Mouse (Mus musculus): Measurements from ENCODE around the gene Gpsm2.
"Not testable (repeated sequence)": the region's sequence is repeated elsewhere in the genome, so short reads cannot be mapped to it uniquely, and the experiment has no call there.

The Gpsm2 gene

GRCm38 (mm10) chr3:108726413-108726812 lies 4.3 kb upstream of the Gpsm2 start:
- no peak for DNase-seq

DNA sequence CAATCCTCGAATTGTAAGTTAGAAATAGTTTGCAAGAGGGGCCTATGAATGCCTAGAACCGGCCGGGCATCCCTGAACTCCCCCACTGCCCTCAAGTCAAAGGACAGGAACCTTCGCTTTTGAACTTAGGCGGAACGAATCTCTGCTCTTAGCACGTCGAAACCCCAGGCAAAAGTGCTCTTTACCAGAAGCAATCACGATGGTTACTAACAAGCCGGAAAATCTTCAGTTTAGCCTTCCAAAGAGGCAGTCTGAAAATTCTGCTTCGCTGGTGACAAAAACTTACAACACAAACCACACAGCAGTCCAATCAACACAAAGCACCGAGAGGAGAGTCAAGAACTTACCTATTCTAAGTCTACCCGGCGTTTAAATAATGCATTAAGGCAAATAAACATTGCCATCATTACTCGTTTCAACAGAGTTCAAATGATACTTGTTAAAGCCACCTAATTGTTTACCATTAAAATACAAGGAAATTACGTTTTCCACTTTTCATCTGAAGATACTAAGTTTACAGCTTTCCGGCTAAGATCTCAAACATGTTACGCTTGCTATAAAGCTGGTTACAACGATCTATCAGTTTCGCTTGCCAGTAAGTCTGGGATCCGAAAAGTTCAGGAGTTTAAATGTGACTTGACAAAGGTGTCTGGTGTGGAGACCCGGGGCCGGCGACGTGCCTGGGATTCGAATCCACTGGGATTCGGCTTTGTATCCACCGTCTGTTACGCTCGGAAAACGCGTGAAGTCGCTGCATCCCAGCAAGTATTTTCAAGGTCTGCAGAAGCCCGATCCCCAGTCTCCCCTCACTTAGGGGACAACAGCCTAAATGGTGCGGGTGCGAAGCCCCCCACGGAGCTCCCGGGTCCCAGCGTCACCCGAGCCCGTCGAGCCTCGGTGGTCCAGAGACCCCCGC lies 775 bp downstream of the Gpsm2 start:
- peak; percentile 23 to 30 for DNase-seq

- DNase-seq = no peak
These were observed 2.3 kb downstream of the Gpsm2 start for GRCm38 (mm10) chr3:108719761-108720160.

DNA sequence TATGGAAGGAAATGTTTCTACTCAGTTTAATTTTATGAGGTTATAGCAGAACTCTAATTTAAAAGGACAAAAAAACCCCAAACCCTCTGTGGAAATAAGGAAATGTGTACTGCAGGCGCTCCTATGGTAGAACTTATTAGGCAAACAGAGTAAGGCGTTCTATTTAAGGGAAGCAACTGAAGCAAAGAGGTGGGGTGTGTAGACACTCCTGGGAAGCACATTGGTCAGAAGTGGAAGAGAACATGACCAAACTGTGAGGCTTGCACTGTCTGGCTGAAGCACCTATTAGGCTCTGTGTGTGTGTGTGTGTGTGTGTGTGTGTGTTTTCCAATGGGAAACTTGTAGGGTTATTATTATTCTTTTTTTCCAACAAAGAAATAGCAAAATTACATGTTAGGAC lies 2.8 kb downstream of the Gpsm2 start:
- DNase-seq = no peak

- no peak for DNase-seq
These were observed 4.1 kb downstream of the Gpsm2 start for GRCm38 (mm10) chr3:108717896-108718502.

DNA sequence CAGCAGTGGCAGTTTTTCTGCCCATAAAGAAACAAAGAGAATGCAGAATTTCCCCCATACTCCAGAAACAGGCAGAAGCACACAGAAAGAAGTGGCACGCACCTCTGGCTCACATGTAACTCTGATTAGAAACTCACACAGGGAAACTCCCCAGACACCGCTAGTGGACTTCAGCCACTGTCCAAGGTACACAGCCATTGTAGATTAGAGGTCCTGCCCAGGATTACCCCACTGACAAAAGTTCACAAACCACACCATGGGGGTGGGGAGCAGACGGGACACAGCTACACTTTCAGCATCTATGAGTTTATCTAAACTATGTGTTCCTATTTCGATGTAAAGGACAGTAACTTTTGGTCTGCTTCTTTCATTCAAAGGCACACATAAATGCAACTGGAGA lies 7.3 kb downstream of the Gpsm2 start:
- DNase-seq = no peak

- no peak for DNase-seq
These were observed 8.9 kb downstream of the Gpsm2 start for GRCm38 (mm10) chr3:108713065-108713675.

- no peak for DNase-seq
These were observed 10.8 kb downstream of the Gpsm2 start for GRCm38 (mm10) chr3:108711296-108711695.

DNA sequence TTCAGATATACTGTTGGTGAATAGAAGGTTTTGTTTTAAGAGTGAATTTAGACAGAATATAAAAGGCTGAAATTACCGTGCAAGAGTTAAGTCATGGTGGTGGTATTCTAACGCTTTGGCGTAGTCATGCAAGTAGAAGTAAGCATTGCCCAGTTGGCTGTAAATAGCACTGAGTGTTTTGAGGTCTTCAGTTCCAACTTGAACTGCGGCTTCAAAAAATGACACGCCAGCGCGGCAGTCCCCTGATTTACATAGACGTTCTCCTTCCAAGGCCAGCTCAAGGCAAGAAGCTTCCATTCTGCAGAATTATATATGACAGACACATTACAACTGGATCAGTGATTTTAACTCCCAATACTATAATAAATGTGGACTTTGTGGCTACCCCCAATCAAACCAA lies 19.3 kb downstream of the Gpsm2 start:
- DNase-seq = no peak

GRCm38 (mm10) chr3:108701256-108701655 lies 20.9 kb downstream of the Gpsm2 start:
- DNase-seq = no peak

DNA sequence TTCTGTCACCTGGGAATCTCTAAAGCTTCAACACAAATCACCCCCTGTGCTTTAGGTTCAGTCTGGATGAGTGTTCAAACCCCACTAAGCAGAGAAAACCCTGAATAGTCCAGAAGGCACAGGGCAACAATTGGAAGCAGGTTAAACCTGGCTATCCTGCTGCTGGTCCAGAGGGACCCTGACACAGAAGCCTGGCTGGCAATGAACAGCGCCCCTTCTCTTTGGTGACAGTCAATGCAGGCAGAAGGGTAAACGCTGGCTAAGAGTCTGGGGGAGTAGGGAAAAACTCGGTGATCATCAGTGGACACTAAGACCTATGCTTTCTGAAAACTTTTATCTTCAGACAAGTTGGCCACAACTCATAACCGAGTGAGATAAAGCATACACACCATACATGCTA lies 22.3 kb downstream of the Gpsm2 start:
- no peak for DNase-seq

- DNase-seq = no peak
These were observed 23.4 kb downstream of the Gpsm2 start for GRCm38 (mm10) chr3:108698662-108699061.

DNA sequence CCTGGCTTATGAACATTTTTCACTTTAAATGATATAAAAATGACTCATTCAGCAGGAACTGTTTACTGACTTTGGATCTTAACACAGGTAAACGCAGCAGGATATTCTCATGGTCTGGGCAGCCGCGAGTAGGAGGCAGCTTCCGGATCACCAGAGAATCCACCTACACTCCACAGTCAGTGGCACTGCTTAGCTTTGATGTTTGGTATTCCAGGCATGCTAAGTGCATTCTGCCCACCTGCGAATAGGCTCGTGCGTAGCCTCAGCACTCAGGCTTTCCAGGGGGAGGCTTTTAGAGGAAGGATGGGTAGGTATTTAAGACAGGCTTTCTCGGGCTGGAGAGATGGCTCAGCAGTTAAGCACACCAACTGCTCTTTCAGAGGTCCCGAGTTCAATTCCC lies 27.8 kb downstream of the Gpsm2 start:
- DNase-seq = peak; percentile 39 to 44

GRCm38 (mm10) chr3:108689979-108690378 lies 32.1 kb downstream of the Gpsm2 start:
- no peak for DNase-seq

DNA sequence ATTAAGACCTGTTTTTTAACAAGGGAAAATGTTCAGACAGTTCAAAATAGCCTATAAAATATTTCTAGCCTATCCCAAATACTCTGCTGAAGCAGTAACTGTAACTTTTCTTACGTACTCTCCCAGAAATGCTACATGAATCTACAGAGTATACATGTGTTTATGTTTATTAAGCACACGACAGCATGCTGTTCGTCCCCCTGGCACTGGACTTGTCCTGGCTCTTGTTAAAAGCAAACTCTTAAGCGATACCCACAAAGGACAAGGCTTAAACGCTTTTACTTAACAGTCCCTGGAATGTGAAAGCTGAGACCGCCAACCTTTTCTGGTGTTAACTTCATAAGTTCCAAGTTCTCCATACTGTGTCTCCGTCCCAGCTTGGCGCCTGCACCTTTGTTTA lies 32.7 kb downstream of the Gpsm2 start:
- DNase-seq = peak in 1 of 2 experiments; percentile 5

DNA sequence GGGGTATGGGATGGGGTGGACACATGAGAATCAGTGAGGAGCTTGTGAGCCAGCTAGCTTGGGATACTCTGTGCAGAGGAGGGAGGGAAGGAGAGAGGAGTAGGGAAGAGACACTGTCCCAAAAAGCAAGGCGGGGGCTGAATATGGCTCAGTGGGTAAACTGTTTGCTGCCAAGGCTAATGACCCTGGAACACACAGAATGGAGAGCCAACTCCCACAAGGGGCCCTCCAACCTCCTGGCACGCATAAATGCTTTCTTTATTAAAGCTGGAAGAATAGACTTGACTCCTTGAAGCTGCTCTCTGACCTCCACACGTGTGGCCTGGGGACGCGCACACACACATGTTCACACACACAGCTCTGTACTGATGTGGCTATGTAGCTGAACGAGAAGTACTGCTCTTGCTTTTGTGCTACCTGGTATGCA lies 33.1 kb downstream of the Gpsm2 start:
- DNase-seq = peak in 1 of 2 experiments; percentile 2

DNA sequence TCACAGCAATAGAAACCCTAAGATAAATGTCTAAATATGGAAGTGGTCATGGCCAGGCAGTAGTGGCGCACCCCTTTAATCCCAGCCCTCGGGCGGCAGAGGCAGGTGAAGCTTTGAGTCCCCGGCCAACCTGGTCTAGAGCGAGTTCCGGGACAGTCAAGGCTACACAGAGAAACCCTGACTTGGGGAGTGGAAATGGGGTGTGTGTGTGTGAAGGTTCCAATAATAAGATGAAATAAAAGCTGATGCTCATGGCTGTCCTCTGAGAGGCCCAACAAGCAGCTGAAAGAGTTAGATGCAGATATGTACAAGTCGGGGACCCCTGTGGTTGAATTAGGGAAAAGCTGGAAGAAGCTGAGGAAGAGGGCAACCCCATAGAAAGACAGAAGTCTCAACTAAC lies 36.4 kb downstream of the Gpsm2 start:
- DNase-seq = no peak

- DNase-seq = not testable (repeated sequence)
These were observed 38.5 kb downstream of the Gpsm2 start for GRCm38 (mm10) chr3:108683597-108683996.

DNA sequence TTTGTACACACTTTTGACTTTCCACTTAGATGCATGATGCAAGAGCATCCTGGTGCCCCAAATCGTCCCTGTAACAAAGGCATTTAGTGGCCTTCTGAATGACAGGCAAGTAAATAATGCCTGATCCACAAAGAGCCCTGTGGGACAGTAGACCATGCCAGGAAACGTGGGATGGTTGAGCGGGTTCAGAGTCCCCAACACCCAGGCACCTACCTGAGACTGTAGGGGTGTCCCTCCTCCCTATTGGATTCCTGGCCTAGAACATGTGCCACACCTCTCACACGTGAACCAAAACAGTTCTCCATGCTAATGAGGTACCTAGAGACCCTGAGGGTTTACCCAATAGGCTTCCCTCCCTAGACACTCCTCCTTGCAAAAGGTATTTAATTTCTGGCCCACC lies 41.1 kb downstream of the Gpsm2 start:
- no peak for DNase-seq

DNA sequence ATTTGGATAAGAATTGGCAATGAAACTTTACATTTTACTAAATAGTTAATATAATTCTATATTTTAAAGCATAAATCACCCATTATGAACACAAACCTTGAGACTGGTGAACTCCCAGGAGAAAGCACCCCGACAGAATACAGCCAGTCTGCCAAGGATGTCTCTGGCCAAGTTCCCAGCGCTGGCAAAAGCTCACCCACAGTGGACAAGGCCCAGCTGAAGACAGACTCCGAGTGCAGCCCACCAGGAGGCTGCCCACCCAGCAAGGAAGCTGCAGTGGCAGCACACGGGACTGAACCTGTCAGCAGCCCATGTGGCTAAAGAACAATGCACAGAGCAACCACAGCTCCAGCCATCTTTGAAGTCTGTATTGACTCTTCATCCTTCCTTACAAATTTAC lies 45.5 kb downstream of the Gpsm2 start:
- DNase-seq = no peak

DNA sequence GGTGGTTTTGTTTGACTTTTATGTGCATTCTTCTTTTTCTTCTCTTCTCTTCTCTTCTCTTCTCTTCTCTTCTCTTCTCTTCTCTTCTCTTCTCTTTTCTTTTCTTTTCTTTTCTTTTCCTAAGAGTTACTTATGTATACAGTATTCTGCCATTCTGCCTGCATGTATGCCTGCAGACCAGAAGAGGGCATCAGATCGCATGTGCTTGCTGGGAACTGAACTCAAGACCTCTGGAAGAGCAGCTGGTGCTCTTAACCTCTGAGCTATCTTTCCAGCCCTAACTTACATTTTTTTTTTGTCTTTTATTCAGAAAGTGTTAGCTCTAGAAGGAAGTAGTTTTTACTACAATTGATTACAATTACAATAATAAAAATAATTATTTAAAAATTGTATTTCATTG lies 61.2 kb downstream of the Gpsm2 start:
- no peak for DNase-seq

- no peak for DNase-seq
These were observed 63.5 kb downstream of the Gpsm2 start for GRCm38 (mm10) chr3:108658612-108659011.

- DNase-seq = no peak
These were observed 66.6 kb downstream of the Gpsm2 start for GRCm38 (mm10) chr3:108655486-108655885.

DNA sequence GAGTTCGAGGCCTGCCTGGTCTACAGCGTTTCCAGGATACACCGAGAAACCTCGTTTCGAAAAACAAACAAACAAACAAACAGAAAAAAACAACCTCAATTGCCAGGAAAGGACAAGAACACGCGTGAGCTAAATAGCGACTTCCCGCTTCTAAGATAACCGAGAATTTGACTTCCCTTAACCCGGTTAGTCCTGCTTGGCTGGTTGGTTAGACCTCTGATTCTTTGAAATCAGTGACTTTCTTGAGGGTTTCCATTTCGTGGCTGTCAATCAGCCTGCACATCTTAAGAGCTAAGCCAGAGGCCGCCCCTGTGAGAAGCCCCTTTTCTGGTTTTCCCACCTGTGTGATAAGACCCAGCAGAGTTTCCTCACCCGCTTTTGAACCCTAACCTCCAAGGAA lies 67.5 kb downstream of the Gpsm2 start:
- no peak for DNase-seq
